Mouse (Mus musculus) hindbrain, embryonic 16.5 days (tissue): ENCODE measurements at regions not wholly inside any gene's neighbourhood (a gene's known extent, or its start where the extent isn't known, plus 50 kb on each side); places are given as distances from the start of the nearest gene placed in this dataset.

Experiments used
- ATAC-seq: fragments of 200-750 bp; cut with Nextera tagmentation; 2 replicates; pipeline ENCODE4 v1.8.0; 2017; ENCODE audit warnings: moderate TSS enrichment, moderate library complexity
- H3K27ac ChIP-seq: fragments of 300-500 bp; sonication (generic); 2 replicates; pipeline ENCODE4 v1.5.1; 2014; ENCODE audit warnings: low read depth, mild to moderate bottlenecking, control low read depth, low read length, moderate library complexity
- H3K27me3 ChIP-seq: fragments of 300-500 bp; sonication (generic); replicated peaks from 2 replicates; pipeline ENCODE4 v1.6.1; 2014; ENCODE audit warnings: low read length; ENCODE audit not compliant: control insufficient read depth, insufficient read depth
- H3K36me3 ChIP-seq: fragments of 300-500 bp; sonication (generic); 2 replicates; pipeline ENCODE4 v1.6.1; 2014; ENCODE audit warnings: mild to moderate bottlenecking, low read length, moderate library complexity, mixed read lengths; ENCODE audit not compliant: control insufficient read depth, insufficient read depth
- H3K4me1 ChIP-seq: fragments of 300-500 bp; sonication (generic); 2 replicates; pipeline ENCODE4 v1.6.1; 2014; ENCODE audit warnings: low read depth, low read length; ENCODE audit not compliant: control insufficient read depth, insufficient read depth
- H3K4me2 ChIP-seq: fragments of 300-500 bp; sonication (generic); 2 replicates; pipeline ENCODE4 v1.6.1; 2014; ENCODE audit warnings: mild to moderate bottlenecking, low read length, control low read depth, moderate library complexity
- H3K4me3 ChIP-seq: fragments of 300-500 bp; sonication (generic); 2 replicates; pipeline ENCODE4 v1.5.1; 2014; ENCODE audit warnings: mild to moderate bottlenecking, low read length, control low read depth, moderate library complexity
- H3K9ac ChIP-seq: fragments of 300-500 bp; sonication (generic); 2 replicates; pipeline ENCODE4 v1.6.1; 2014; ENCODE audit warnings: low read depth, mild to moderate bottlenecking, control low read depth, low read length, moderate library complexity
- H3K9me3 ChIP-seq: fragments of 300-500 bp; sonication (generic); 2 replicates; pipeline ENCODE4 v1.6.1; 2014; ENCODE audit warnings: mild to moderate bottlenecking, low read length, moderate library complexity; ENCODE audit not compliant: control insufficient read depth
- WGBS: fragments of 180-500 bp; shearing (Covaris S2); extraction: QIAGEN DNeasy Blood & Tissue Kit; methylation state at CpG from one replicate; pipeline ENCODE4 v1.1.7; 2014; 5-methylcytosine and 5-hydroxymethylcytosine counted together

GRCm38 (mm10) chr7:119258222-119258621 is 73.8 kb upstream of the Gpr139 start:
- no peak overlapping the region for H3K4me3 ChIP-seq
- whole genome bisulfite sequencing, result 80% methylated on average over 3 of the region's 3 CpGs
- no peak overlapping the region for H3K27ac ChIP-seq

GRCm38 (mm10) chr7:119256916-119257315 is 72.5 kb upstream of the Gpr139 start:
- Histone ChIP-seq H3K27ac (no peak overlapping the region), H3K4me3 (no peak overlapping the region), H3K4me1 (no peaks in the 10 kb centered on the region), H3K9me3 (no peaks in the 10 kb centered on the region), H3K27me3 (no peaks in the 10 kb centered on the region), H3K9ac (no peak overlapping the region), H3K36me3 (no peaks in the 10 kb centered on the region), H3K4me2 (no peak overlapping the region)
- WGBS, result 84% methylated on average over 3 of the region's 3 CpGs
- ATAC-seq, result no peak

More at GRCm38 (mm10) chr7:119258222-119258621, 73.8 kb upstream of the Gpr139 start:
- Histone ChIP-seq H3K4me2 (no peak overlapping the region), H3K27me3 (no peaks in the 10 kb centered on the region), H3K9me3 (no peaks in the 10 kb centered on the region), H3K36me3 (no peaks in the 10 kb centered on the region), H3K9ac (no peak overlapping the region), H3K4me1 (no peaks in the 10 kb centered on the region)
- no peak for ATAC-seq

- ATAC-seq, result no peak
- WGBS, result 74% methylated on average over 2 of the region's 2 CpGs
- no peak overlapping the region for H3K4me2 ChIP-seq
- no peak overlapping the region for H3K27ac ChIP-seq
- H3K4me3 ChIP-seq, result no peak overlapping the region
- no peak overlapping the region for H3K9ac ChIP-seq
- H3K9me3 ChIP-seq, result no peaks in the 10 kb centered on the region
- no peaks in the 10 kb centered on the region for H3K27me3 ChIP-seq
- H3K36me3 ChIP-seq, result no peaks in the 10 kb centered on the region
- H3K4me1 ChIP-seq, result no peaks in the 10 kb centered on the region
These were observed 68.3 kb upstream of the Gpr139 start for GRCm38 (mm10) chr7:119252742-119253141.

- 85% methylated on average over 1 of the region's 1 CpGs for WGBS
- Histone ChIP-seq H3K27ac (no peak overlapping the region), H3K4me2 (no peak overlapping the region), H3K27me3 (no peaks in the 10 kb centered on the region), H3K4me3 (no peak overlapping the region), H3K36me3 (no peaks in the 10 kb centered on the region), H3K4me1 (no peaks in the 10 kb centered on the region), H3K9me3 (no peaks in the 10 kb centered on the region), H3K9ac (no peak overlapping the region)
- no peak for ATAC-seq
These were observed 67.3 kb upstream of the Gpr139 start for GRCm38 (mm10) chr7:119251679-119252078.

- H3K9me3 ChIP-seq, result no peaks in the 10 kb centered on the region
- no peak overlapping the region for H3K4me2 ChIP-seq
- no peak overlapping the region for H3K27ac ChIP-seq
- no peaks in the 10 kb centered on the region for H3K4me1 ChIP-seq
- H3K9ac ChIP-seq, result no peak overlapping the region
- H3K4me3 ChIP-seq, result no peak overlapping the region
- ATAC-seq, result no peak
- WGBS, result 93% methylated on average over 3 of the region's 3 CpGs
- no peaks in the 10 kb centered on the region for H3K27me3 ChIP-seq
- H3K36me3 ChIP-seq, result no peaks in the 10 kb centered on the region
These were observed 66.0 kb upstream of the Gpr139 start for GRCm38 (mm10) chr7:119250381-119250780.

GRCm38 (mm10) chr7:119244785-119245184 is 60.4 kb upstream of the Gpr139 start:
- Histone ChIP-seq H3K4me1 (no peaks in the 10 kb centered on the region), H3K9me3 (no peaks in the 10 kb centered on the region), H3K27me3 (no peaks in the 10 kb centered on the region), H3K27ac (no peak overlapping the region), H3K9ac (no peak overlapping the region), H3K4me2 (no peak overlapping the region), H3K4me3 (no peak overlapping the region), H3K36me3 (no peaks in the 10 kb centered on the region)
- 44% methylated on average over 5 of the region's 5 CpGs for WGBS
- ATAC-seq, result no peak

GRCm38 (mm10) chr7:119236343-119236742 is 51.9 kb upstream of the Gpr139 start:
- no peaks in the 10 kb centered on the region for H3K36me3 ChIP-seq
- H3K9ac ChIP-seq, result no peak overlapping the region
- no peak overlapping the region for H3K4me3 ChIP-seq
- H3K27me3 ChIP-seq, result no peaks in the 10 kb centered on the region
- WGBS, result 59% methylated on average over 6 of the region's 6 CpGs
- no peaks in the 10 kb centered on the region for H3K4me1 ChIP-seq
- no peaks in the 10 kb centered on the region for H3K9me3 ChIP-seq
- no peak overlapping the region for H3K4me2 ChIP-seq
- ATAC-seq, result peak; percentile 73; the same call in 1 of the 2 replicates
- no peak overlapping the region for H3K27ac ChIP-seq
